Mouse (Mus musculus): ENCODE results near the gene Zmynd10. TPM values are rescaled to one million over a fixed set of nuclear protein-coding genes. Genes with fewer than 3 reads are reported as not detected.
A peak's percentile ranks its signal among the peaks of the same experiment; 100 is the strongest.

The Zmynd10 gene
- polyA plus RNA-seq, 1 experiment from 2014 or later, result 4.3 TPM

DNA sequence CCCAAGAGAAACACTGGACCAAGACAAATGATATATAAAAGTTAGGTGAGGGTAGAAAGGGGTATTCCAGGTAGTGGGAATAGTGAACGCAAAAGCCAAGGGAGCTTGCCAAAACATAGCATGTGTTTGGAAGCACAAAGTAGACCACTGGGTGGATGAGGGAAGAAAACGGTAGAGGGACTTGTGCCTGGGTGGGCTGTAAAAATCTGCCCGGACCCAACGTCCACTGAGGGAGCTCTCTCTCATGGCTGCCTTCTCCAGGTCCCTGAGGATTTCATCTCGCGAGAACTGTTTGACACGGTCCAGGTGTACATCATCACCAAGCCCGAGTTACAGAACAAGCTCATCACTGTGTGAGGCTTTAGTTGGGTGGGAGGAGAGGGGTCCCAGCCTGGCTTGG is 4.4 kb upstream of the Zmynd10 start:
- Histone ChIP-seq H3K4me2 (ENCODE audit: low read length) (peak overlapping the region; percentile 95), H3K4me3 (ENCODE audit: low read depth, low read length) (peak overlapping the region; percentile 62), H3K9ac (ENCODE audit: low read length) (peak overlapping the region; percentile 69), H3K36me3 (ENCODE audit: control insufficient read depth, insufficient read depth, low read length) (peaks cover 40% of the 10 kb centered on the region), H3K27me3 (replicated peaks; ENCODE audit: control insufficient read depth, insufficient read depth, low read length) (no peaks in the 10 kb centered on the region), H3K4me1 (ENCODE audit: control insufficient read depth, insufficient read depth, low read length) (peaks cover 23% of the 10 kb centered on the region), H3K9me3 (replicated peaks; ENCODE audit: control insufficient read depth, low read length) (no peaks in the 10 kb centered on the region), H3K27ac (ENCODE audit: low read depth, low read length) (no peak overlapping the region)
- 50% methylated on average over 8 of the region's 8 CpGs for WGBS
- DNase-seq (ENCODE audit: low spot score) (no peak), ATAC-seq (no peak)

DNA sequence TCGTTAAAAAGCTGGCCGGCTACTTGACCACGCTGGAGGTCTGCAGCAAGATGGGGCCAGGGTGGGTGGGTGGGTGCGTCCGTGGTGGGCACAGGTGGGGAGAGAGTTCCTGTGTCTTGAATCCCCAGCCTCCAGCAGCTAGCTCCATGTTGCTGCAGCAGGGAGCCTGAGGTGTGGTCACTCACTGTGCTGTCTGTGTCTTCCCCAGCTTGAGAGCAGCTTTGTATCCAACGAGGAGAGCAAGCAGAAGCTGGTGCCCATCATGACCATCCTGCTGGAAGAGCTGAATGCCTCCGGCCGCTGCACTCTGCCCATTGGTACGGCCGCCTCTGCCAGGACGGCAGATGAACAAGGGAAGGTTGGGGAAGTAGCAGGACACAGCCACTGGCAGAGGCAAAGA is 3.8 kb upstream of the Zmynd10 start:
- peaks cover 23% of the 10 kb centered on the region for H3K4me1 ChIP-seq (ENCODE audit: control insufficient read depth, insufficient read depth, low read length)
- WGBS, result 85% methylated on average over 11 of the region's 11 CpGs
- peaks cover 34% of the 10 kb centered on the region for H3K36me3 ChIP-seq (ENCODE audit: control insufficient read depth, insufficient read depth, low read length)
- no peak overlapping the region for H3K27ac ChIP-seq (ENCODE audit: low read depth, low read length)
- H3K4me2 ChIP-seq (ENCODE audit: low read length), result peak overlapping the region; percentile 95; the same call in 1 of the 2 replicates
- no peaks in the 10 kb centered on the region for H3K27me3 ChIP-seq (replicated peaks; ENCODE audit: control insufficient read depth, insufficient read depth, low read length)
- DNase-seq (ENCODE audit: low spot score) (no peak), ATAC-seq (no peak)
- H3K9ac ChIP-seq (ENCODE audit: low read length), result no peak overlapping the region
- H3K4me3 ChIP-seq (ENCODE audit: low read depth, low read length), result no peak overlapping the region
- no peaks in the 10 kb centered on the region for H3K9me3 ChIP-seq (replicated peaks; ENCODE audit: control insufficient read depth, low read length)

DNA sequence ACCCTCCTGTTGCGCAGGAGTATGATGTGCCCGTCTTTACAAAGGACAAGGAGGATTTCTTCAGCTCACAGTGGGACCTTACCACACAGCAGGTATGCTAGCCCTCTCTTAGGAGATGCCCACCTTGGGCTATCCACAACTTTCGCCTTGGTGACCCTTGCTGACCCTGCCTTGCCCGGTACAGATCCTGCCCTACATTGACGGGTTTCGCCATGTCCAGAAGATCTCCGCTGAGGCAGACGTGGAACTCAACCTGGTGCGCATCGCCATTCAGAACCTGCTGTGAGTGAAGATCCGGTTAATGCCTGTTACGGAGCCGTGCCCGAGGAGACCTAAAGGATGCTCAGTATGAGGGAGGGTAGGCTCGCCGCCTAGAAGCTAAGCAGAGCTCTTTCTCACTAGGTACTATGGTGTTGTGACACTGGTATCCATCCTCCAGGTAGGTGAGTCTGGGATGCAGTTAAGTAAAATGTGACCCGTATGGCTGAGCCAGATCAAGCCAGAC is 2.9 kb upstream of the Zmynd10 start:
- 94% methylated on average over 17 of the region's 17 CpGs for WGBS
- Histone ChIP-seq H3K9ac (ENCODE audit: low read length) (no peak overlapping the region), H3K4me3 (ENCODE audit: low read depth, low read length) (no peak overlapping the region), H3K27ac (ENCODE audit: low read depth, low read length) (no peak overlapping the region), H3K4me2 (ENCODE audit: low read length) (no peak overlapping the region), H3K27me3 (replicated peaks; ENCODE audit: control insufficient read depth, insufficient read depth, low read length) (no peaks in the 10 kb centered on the region), H3K36me3 (ENCODE audit: control insufficient read depth, insufficient read depth, low read length) (peaks cover 24% of the 10 kb centered on the region), H3K9me3 (replicated peaks; ENCODE audit: control insufficient read depth, low read length) (no peaks in the 10 kb centered on the region), H3K4me1 (ENCODE audit: control insufficient read depth, insufficient read depth, low read length) (peaks cover 23% of the 10 kb centered on the region)
- no peak for ATAC-seq
- no peak for DNase-seq (ENCODE audit: low spot score)

DNA sequence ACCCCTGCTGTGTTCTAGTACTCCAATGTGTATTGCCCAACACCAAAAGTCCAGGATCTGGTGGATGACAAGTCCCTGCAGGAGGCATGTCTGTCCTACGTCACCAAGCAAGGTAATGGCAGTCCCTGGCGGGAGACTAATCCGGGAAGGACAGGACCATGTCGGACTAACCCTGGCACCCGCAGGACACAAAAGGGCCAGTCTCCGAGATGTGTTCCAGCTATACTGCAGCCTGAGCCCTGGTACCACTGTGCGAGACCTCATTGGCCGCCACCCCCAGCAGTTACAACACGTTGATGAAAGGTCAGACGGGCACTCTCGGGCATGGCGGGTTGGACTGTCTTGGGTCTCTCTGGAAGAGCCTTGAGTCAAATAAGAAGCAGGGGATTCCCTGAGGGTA is 2.4 kb upstream of the Zmynd10 start:
- no peak overlapping the region for H3K9ac ChIP-seq (ENCODE audit: low read length)
- no peak overlapping the region for H3K4me3 ChIP-seq (ENCODE audit: low read depth, low read length)
- peaks cover 23% of the 10 kb centered on the region for H3K4me1 ChIP-seq (ENCODE audit: control insufficient read depth, insufficient read depth, low read length)
- peaks cover 19% of the 10 kb centered on the region for H3K36me3 ChIP-seq (ENCODE audit: control insufficient read depth, insufficient read depth, low read length)
- DNase-seq (ENCODE audit: low spot score), result no peak
- H3K9me3 ChIP-seq (replicated peaks; ENCODE audit: control insufficient read depth, low read length), result no peaks in the 10 kb centered on the region
- no peak overlapping the region for H3K27ac ChIP-seq (ENCODE audit: low read depth, low read length)
- 93% methylated on average over 12 of the region's 12 CpGs for WGBS
- no peak for ATAC-seq
- H3K4me2 ChIP-seq (ENCODE audit: low read length), result no peak overlapping the region
- no peaks in the 10 kb centered on the region for H3K27me3 ChIP-seq (replicated peaks; ENCODE audit: control insufficient read depth, insufficient read depth, low read length)

DNA sequence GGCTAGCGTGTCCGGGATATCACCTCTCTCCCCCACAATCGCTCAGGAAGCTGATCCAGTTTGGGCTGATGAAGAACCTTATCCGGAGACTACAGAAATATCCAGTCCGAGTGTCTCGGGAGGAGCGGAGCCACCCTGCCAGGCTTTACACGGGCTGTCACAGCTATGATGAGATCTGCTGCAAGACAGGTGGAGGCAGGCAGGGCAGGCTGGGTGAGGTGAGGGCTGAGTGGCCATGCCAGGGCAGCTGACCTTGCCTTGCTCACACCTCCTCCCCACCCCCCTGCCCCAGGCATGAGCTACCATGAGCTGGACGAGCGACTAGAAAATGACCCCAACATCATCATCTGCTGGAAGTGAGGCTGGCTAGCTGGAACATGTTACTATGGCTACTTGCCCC is 1.9 kb upstream of the Zmynd10 start:
- no peak overlapping the region for H3K9ac ChIP-seq (ENCODE audit: low read length)
- H3K4me1 ChIP-seq (ENCODE audit: control insufficient read depth, insufficient read depth, low read length), result peaks cover 23% of the 10 kb centered on the region
- no peak overlapping the region for H3K27ac ChIP-seq (ENCODE audit: low read depth, low read length)
- no peak overlapping the region for H3K4me2 ChIP-seq (ENCODE audit: low read length)
- no peak overlapping the region for H3K4me3 ChIP-seq (ENCODE audit: low read depth, low read length)
- peaks cover 15% of the 10 kb centered on the region for H3K36me3 ChIP-seq (ENCODE audit: control insufficient read depth, insufficient read depth, low read length)
- no peaks in the 10 kb centered on the region; the same call in 1 of the 2 replicates for H3K27me3 ChIP-seq (replicated peaks; ENCODE audit: control insufficient read depth, insufficient read depth, low read length)
- no peak for DNase-seq (ENCODE audit: low spot score)
- ATAC-seq, result no peak
- H3K9me3 ChIP-seq (replicated peaks; ENCODE audit: control insufficient read depth, low read length), result no peaks in the 10 kb centered on the region
- WGBS, result 86% methylated on average over 10 of the region's 10 CpGs

DNA sequence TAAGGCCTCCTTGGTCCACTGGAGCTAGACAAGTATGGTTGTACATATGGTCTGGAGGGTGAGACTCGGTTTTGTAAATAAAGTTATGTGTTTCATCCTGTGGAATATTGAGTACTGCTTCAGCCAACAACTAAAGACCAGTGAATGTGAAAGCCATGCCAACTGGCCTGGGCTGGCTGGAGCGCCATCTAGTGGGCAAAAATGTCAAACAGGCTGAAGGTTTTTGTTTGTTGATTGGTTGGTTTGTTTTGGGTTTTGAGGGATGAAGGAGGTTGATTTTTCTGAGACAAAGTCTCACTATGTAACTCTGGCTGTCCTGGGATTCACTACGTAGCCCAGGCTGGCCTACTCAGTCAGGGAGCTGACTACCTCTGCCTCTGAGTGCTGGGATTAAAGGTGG is 1.5 kb upstream of the Zmynd10 start:
- Histone ChIP-seq H3K9ac (ENCODE audit: low read length) (no peak overlapping the region), H3K27ac (ENCODE audit: low read depth, low read length) (no peak overlapping the region; the same call in 1 of the 2 replicates), H3K4me3 (ENCODE audit: low read depth, low read length) (no peak overlapping the region), H3K36me3 (ENCODE audit: control insufficient read depth, insufficient read depth, low read length) (peaks cover 12% of the 10 kb centered on the region), H3K9me3 (replicated peaks; ENCODE audit: control insufficient read depth, low read length) (no peaks in the 10 kb centered on the region), H3K4me1 (ENCODE audit: control insufficient read depth, insufficient read depth, low read length) (peaks cover 23% of the 10 kb centered on the region), H3K27me3 (replicated peaks; ENCODE audit: control insufficient read depth, insufficient read depth, low read length) (peaks cover 4% of the 10 kb centered on the region; the same call in 1 of the 2 replicates), H3K4me2 (ENCODE audit: low read length) (no peak overlapping the region)
- ATAC-seq (no peak), DNase-seq (ENCODE audit: low spot score) (peak; percentile 73)
- 7% methylated on average over 3 of the region's 3 CpGs for WGBS

DNA sequence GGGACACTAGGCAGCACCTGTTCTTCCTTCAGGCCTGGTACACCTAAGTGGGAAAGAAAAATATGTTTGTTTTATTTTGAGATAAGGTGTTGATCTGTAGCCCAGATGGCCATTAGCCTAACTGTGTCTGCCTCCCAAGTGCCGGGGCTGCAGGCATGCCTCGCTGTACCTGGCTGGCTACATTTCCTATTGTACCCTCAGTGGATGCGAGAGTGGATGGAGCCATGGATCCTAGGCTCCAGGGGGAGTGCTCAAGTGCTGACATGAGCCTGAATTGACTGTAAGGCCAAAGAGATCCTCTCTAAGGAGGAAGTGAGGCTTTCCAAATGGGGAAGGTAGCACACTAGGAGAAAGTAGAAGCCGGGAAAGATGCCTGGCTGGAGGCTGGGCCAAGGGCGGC is 859 bp downstream of the Zmynd10 start:
- Histone ChIP-seq H3K27ac (ENCODE audit: low read depth, low read length) (no peak overlapping the region), H3K9ac (ENCODE audit: low read length) (no peak overlapping the region)

DNA sequence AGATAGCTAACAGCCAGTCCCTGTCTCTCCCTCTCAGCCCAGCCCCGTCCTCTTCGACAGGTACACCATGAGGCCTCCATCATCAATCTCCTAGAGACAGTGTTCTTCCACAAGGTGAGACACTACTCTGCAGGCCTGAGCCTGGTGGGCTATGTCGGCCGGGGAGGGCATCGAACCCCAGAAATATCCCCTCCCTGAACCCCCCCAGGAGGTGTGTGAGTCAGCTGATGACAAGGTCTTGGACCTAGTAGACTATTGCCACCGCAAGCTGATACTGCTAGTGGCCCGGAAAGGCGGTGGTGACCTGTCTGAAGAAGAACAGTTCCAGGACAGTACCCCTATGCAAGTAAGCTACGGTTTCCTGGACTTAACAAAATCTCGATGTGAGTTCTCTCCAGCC is 1.7 kb downstream of the Zmynd10 start:
- Histone ChIP-seq H3K4me3 (ENCODE audit: low read depth, low read length) (no peak overlapping the region), H3K27ac (ENCODE audit: low read depth, low read length) (no peak overlapping the region), H3K36me3 (ENCODE audit: control insufficient read depth, insufficient read depth, low read length) (peaks cover 11% of the 10 kb centered on the region), H3K4me1 (ENCODE audit: control insufficient read depth, insufficient read depth, low read length) (peaks cover 25% of the 10 kb centered on the region), H3K9me3 (replicated peaks; ENCODE audit: control insufficient read depth, low read length) (no peaks in the 10 kb centered on the region), H3K4me2 (ENCODE audit: low read length) (no peak overlapping the region), H3K27me3 (replicated peaks; ENCODE audit: control insufficient read depth, insufficient read depth, low read length) (peaks cover 30% of the 10 kb centered on the region), H3K9ac (ENCODE audit: low read length) (no peak overlapping the region)
- WGBS, result 92% methylated on average over 10 of the region's 10 CpGs
- ATAC-seq (no peak), DNase-seq (ENCODE audit: low spot score) (no peak)

More for the DNA sequence above, 859 bp downstream of the Zmynd10 start:
- Histone ChIP-seq H3K36me3 (ENCODE audit: control insufficient read depth, insufficient read depth, low read length) (peaks cover 12% of the 10 kb centered on the region), H3K4me2 (ENCODE audit: low read length) (no peak overlapping the region), H3K4me3 (ENCODE audit: low read depth, low read length) (no peak overlapping the region), H3K9me3 (replicated peaks; ENCODE audit: control insufficient read depth, low read length) (no peaks in the 10 kb centered on the region), H3K4me1 (ENCODE audit: control insufficient read depth, insufficient read depth, low read length) (peaks cover 18% of the 10 kb centered on the region), H3K27me3 (replicated peaks; ENCODE audit: control insufficient read depth, insufficient read depth, low read length) (peaks cover 28% of the 10 kb centered on the region)
- DNase-seq (ENCODE audit: low spot score) (no peak), ATAC-seq (no peak)
- WGBS, result 79% methylated on average over 5 of the region's 5 CpGs

DNA sequence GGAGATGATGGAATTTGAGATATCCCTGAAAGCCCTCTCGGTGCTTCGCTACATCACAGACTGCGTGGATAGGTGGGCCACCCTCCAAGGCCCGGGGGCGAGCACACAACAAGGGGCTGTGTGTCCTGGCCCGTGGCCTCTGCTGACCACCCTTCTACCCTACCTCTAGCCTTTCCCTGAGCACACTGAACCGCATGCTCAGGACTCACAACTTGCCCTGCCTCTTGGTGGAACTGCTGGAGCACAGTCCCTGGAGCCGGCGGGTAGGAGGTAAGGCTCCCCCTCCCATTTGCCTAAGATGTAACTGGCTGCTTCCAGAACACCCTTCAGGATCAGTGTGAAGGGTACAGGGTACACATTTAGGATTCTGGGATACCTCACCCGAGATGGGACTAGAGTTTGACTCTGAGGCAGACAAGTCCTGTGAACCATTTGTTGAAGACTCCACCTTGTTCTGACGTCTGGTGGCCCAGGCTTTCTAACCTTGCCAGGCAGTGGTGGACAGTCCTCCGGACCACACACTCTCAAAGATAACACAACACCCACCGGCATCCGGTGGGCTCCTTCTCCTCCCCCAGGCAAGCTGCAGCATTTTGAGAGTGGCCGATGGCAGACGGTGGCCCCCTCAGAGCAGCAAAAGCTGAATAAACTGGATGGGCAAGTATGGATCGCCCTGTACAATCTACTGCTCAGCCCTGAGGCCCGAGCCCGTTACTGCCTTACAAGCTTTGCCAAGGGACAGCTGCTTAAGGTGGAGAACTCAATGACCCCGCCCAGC is 2.4 kb downstream of the Zmynd10 start:
- no peak overlapping the region for H3K27ac ChIP-seq (ENCODE audit: low read depth, low read length)
- 89% methylated on average over 20 of the region's 20 CpGs for WGBS
- no peak overlapping the region for H3K4me3 ChIP-seq (ENCODE audit: low read depth, low read length)
- H3K9me3 ChIP-seq (replicated peaks; ENCODE audit: control insufficient read depth, low read length), result no peaks in the 10 kb centered on the region
- ATAC-seq (no peak), DNase-seq (ENCODE audit: low spot score) (no peak)
- H3K9ac ChIP-seq (ENCODE audit: low read length), result no peak overlapping the region
- H3K36me3 ChIP-seq (ENCODE audit: control insufficient read depth, insufficient read depth, low read length), result peaks cover 4% of the 10 kb centered on the region
- H3K4me2 ChIP-seq (ENCODE audit: low read length), result no peak overlapping the region
- peaks cover 30% of the 10 kb centered on the region for H3K27me3 ChIP-seq (replicated peaks; ENCODE audit: control insufficient read depth, insufficient read depth, low read length)
- peaks cover 26% of the 10 kb centered on the region for H3K4me1 ChIP-seq (ENCODE audit: control insufficient read depth, insufficient read depth, low read length)

Measured in forebrain, embryonic 14.5 days (tissue).